Mouse (Mus musculus): Measurements from ENCODE around the gene Plcb2.

The Plcb2 gene

GRCm38 (mm10) chr2:118728337-118728736, at the start of gene Plcb2:
Gene Plcb2, minus strand, starts transcription at chr2:118728438.
- peak; percentile 40 to 42 for DNase-seq (ENCODE audit: low spot score in 2 of 2)

DNA sequence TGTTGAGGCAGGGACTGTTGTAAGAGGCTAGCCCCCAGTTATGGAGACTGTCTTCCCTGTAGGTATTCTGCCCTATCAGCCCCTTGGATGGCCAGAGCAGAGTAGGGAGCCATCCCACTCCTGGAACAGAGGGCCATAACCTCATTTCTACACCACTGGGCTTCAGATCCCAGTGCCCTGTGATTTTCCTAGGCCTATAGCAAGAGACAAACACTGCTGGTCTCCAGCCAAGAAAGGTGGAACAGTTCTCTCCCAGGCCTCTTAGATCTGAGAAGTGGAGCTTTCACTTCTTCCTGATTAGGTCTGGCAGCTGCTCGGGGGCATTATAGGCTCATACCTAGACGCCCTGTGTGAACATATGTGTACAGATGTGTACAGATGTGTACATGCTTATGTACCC, 48.1 kb upstream of the Plcb2 start:
- DNase-seq (ENCODE audit: low spot score in 2 of 2): no peak

GRCm38 (mm10) chr2:118775846-118776245, 47.6 kb upstream of the Plcb2 start:
- no peak for DNase-seq (ENCODE audit: low spot score in 2 of 2)

DNA sequence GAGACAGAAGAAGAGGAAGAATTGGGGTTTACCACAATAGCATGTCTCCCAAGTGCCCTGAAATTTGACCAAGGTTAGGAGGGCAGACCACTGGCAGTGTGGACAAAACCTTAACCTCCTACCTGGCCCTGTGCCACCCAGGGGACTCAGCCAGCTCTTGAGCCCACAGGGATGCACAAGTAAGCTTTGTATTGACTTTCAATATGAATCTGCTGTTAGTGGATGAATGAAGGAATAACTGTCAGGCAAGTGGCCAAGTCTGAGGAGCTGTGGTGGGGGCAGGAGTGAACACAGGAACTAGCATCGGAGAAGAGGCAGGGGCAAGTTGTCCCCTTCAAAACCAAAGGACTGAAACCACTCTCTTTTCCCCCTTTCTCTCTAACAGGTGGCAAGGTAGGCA, 47.2 kb upstream of the Plcb2 start:
- DNase-seq (ENCODE audit: low spot score in 2 of 2): no peak

DNA sequence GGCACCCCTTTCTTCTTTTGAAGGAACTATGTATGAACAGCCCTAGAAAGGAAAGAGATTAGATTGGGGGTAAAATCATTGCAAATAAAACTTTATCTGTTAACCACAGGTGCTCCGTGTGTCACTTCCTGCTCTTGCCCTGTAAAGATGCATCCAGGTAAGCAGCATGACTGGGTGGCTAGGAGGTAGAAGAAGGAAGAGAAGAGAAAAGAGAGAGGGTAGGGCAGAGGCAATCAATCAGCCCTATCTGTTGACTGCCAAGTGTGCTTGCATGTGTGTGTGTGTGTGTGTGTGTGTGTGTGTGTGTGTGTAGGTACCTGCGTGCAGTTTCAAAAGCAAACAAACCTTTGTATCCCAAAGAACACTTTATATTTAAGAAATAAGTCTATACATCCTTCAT, 46.3 kb upstream of the Plcb2 start:
- DNase-seq (ENCODE audit: low spot score in 2 of 2): no peak

DNA sequence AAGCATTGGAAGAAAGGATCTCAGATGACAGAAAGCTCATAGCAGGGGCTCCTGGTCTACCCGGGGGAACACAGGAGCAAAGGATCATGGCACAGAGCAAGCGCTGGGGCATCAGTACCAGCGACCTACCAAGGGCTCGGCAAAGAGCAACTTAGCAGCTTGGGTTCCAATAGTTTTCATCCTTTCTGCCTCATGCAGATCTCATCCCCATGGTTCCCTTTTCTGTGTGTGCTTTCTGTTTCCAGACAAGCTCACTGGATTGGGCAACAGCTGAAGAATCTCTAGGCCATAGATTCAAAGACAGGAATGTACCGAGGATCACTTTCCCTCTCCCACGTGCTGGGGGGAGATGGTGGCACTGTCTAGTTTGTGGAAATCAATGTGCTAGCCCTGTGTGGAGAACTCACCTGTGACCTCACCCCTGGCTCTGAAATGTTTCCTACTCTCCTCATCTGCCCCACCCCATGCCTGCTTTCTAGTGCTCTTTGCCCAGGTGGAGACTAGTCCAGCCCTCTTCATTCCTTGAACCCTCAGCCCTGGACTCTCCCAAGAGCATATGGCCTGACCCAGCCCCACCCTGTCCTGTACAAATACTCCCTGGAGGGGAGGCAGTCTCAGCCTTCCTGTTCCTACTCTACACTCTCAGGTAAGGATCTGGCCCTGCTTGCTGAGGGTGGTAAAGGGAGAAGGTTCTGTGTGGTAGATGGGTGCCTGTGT, 44.1 kb upstream of the Plcb2 start, which contains the start of gene Phgr1:
Gene Phgr1 (plus strand): TSS at position 612 of the 717 bp plus-strand sequence.
- no peak for DNase-seq (ENCODE audit: low spot score in 2 of 2)

DNA sequence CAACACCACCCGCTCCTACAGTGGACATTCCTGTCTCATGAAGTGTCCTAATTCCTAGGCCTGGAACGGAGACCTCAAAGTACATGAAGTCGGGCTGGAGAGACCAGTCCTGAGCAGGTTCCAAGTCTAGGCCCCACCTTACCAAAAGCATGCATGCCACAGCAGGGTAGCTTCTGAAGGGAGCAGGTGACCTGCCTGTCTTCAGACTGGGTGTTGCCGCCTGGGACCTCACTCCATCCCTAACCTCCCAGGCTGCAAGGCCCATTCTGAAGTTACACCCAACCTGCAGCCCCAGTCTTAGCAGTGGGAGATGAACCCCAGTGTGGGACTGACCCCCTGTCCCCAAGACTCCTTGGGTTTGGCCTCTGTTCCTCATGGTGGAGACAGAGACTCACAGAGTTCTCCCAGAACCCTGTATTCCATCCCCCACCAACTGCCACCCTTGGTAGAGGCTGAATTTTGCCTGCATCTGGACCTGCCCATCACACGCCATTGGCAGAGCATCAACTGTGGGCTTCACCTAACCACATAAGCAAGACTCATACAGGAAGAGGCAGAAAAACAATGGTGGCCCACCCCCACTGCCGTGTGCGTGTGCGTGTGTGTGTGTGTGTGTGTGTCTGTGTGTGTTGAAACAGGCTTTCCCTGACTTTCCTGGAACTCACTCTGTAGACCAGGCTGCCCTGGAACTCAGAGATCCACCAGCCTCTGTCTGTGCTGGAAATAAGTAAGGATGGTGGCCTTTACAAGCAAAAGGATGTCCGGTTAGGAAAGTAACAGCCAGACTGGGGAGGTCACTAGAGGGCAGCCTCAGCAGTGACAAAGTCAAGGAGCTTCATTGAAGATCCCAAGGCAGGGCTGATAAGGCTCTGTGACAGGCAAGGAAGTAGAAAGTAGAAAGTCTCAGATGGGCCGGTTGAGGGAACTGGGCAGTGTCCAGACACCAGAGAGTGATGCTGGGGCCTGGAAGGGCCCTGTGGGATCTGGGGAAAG, 38.1 kb upstream of the Plcb2 start:
- no peak for DNase-seq (ENCODE audit: low spot score in 2 of 2)

DNA sequence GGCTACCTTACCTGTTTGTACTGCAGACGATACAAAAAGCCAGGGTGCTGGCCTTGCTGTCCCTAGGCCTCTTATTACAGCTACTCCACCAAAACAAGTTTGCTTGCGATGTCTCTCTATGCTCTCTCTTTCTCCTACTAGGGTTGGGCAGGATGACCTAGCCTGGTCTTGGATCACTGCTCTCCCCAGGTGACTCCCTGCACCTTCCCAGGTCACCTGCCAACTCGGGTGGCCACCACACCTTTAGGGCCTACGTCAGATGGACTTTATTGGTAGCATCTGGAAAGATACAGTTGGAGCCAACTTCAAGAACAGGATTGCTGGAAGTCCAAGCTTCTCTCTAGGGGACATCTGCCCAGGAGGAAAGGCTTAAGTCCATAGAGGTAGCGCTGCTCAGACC, 36.6 kb upstream of the Plcb2 start:
- no peak for DNase-seq (ENCODE audit: low spot score in 2 of 2)

DNA sequence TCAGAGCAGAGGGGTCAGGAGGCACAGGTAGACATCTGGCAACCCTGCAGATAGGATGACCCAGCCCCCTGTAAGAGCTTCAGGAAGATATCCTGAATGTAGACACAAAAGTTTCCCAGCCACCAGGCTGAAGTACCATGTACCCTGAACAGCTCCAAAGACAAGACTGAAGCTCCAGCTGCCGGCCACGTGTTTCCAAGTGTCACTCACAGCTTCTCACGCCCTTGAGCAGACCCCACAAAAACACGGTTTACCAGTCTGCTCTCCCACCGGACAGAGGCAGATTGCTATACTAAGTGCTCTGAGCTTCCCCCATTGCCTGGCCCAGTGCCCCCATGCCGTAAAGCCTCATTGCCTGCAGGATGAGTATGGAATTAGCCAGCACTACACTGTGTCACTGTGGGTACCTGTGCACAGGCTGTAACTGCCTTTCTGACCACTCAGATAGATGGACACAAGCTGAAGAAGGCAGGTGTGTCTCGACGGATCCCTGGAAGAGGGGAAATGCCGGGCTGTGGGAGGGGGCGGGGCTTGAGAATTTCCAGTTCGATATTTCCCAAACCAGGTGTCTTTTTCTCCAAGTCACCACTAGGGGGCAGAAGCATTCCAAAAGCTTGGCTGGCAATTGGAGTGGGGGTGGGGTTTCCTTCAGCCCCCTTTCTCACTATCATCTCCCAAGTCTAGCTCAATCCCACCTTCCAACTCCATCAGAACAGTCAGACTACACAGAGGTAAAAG, 36.0 kb upstream of the Plcb2 start:
- no peak for DNase-seq (ENCODE audit: low spot score in 2 of 2)

DNA sequence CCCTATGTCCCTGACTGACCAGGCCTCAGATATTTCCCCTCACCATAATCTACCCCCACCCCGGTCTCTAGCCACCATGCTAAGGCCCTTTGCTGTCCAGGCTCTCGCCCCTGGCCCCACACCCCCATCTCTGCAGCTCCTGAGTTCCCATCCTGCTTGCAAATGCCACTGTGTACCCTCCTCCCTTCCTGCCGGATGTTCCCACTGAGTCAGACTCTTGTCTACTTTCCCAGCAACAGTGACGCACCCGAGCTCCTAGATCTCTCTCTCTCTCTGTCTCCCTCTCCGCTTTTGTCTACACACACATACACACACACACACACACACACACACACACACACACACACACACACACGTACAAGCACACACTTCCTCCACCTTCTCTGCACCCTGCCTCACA, 35.2 kb upstream of the Plcb2 start:
- DNase-seq (ENCODE audit: low spot score in 2 of 2): no peak

- DNase-seq (ENCODE audit: low spot score in 2 of 2): no peak
These were observed 34.5 kb upstream of the Plcb2 start for GRCm38 (mm10) chr2:118762784-118763148.

- peak; percentile 64 to 73 for DNase-seq (ENCODE audit: low spot score in 2 of 2)
These were observed 33.9 kb upstream of the Plcb2 start, which contains the start of gene Ccdc9b for GRCm38 (mm10) chr2:118761906-118762783. Gene Ccdc9b, minus strand, starts transcription at chr2:118762661.

- DNase-seq (ENCODE audit: low spot score in 2 of 2): no peak
These were observed 33.1 kb upstream of the Plcb2 start for GRCm38 (mm10) chr2:118761358-118761757.

DNA sequence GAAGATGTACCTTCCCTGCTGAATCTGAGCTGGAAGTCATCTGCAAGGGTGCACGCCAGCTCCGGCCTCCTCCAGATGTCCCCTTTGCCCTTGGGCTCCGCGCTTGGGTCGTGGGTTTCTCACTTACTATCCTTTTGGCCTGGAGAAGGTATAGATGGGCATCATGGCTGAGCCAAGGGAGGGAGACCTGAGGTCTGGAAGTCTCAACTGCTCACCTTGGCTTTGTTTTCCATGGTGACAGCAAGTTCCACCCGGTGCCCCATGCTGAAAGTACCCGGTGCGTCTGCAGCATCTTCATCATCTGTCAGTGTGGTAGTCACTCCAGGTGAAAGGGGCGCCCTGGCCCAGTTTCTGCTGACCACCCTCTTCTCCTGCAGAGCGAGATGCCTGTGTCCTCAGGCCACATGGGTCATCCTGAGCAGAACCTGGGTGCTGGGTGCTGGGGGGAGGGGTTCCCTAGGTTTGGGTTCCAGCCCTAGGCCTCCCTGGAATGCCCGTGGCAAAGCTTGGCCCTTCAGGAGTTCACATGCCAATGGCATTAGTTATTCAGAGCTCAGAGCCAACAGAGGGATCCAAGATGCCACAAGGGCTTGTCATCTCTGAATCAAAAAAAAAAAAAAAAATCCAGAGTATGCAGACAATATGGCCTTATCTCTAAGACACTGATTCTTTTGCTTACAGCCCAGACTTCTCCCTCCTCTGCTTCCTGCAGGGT, 32.2 kb upstream of the Plcb2 start:
- DNase-seq (ENCODE audit: low spot score in 2 of 2): no peak

DNA sequence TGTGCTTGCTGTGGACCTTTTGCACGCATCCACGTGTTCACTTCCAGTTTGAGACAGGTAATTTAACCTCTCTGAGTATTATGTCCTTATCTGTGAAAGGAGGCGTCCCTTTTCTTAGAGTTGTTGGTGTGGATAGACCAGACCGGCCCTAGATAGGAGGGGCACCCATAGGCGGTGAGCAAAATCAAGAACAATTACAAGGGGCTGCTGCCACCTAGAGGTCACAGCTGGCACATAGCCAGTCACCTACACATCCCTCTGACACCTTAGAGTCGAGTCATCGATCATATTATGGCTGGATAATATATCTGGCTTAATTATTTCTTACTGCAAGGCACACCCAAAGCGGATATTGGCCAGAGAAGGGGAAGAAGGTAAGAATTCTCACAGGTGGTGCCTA, 31.6 kb upstream of the Plcb2 start:
- peak; percentile 58 to 73 for DNase-seq (ENCODE audit: low spot score in 2 of 2)

- DNase-seq (ENCODE audit: low spot score in 2 of 2): no peak
These were observed 27.9 kb upstream of the Plcb2 start for GRCm38 (mm10) chr2:118756103-118756502.

DNA sequence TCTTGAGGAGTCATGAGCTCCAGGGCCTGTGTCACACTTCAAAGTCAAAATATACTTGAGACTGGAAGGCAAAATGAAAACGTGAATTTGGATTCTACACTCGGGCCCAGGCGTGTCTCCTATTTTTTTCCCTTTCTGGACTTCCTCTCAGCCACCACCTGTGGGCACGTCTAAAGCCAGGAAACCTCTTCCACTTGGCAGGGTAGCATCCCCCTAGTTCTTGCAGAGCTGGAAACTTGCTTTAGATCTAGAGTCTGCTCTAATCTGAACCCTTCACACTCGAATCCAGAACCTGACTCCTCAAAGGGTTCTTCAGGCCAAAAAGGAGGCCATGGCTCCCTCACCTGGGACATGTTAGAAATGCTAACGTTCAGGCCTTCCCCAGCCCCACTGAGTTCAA, 27.2 kb upstream of the Plcb2 start:
- DNase-seq (ENCODE audit: low spot score in 2 of 2): no peak

GRCm38 (mm10) chr2:118754143-118754542, 25.9 kb upstream of the Plcb2 start:
- DNase-seq (ENCODE audit: low spot score in 2 of 2): no peak

DNA sequence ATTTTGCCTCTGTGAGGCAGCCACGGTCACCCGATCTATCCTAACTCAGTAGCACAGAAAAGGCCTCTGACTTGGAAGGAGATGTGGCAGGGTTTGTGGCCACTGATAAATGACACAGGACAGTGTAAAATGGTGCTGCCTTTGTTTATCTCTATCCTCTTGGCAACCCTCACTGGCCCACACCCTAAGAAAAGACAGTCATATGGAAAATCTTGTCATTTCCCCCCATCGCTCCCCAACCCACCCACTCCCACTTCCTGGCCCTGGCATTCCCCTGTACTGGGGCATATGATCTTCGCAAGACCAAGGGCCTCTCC, 24.5 kb upstream of the Plcb2 start:
- DNase-seq (ENCODE audit: low spot score in 2 of 2): no peak
